1 mouse cellular context compared by ENCODE assay signal in the genomic region with DNA sequence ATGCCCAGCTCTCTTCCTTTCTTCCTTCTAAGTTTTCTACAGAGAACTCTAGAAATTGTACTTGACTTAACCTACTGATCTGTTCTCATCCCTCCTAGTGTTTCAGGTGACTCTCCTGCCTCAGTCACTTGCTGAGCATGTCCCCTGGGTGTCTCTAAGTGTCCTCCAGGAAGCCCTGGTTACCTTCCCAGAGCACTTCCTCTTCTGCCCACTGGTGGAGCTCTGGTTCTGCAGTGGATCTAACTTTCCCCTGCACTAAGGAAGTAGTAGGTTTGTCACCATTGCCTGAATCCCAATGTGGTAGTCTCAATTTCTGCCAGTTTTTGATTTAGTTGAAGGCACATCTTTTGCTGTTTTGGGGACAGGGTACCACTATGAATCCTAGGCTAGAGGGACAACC.
TF ChIP-seq lines count a peak whose summit lies in the region.

No protein-coding gene starts in this region.

TF ChIP-seq in CH12.LX, 34 proteins besides CTCF, POLR2A, EP300 and RAD21 (continued from another document):
- TF ChIP-seq GABPA (IDR thresholded peaks at IDR 0.05; ENCODE audit: insufficient replicate concordance, low read depth, low read length) = no peak
